Mouse (Mus musculus): ENCODE results near the gene Dapk2. TPM values are rescaled to one million over a fixed set of nuclear protein-coding genes. Genes with fewer than 3 reads are reported as not detected.

The Dapk2 gene
- polyA plus RNA-seq, 1 experiment from 2014 or later = 3.6 TPM

- no peaks in the 10 kb centered on the region for H3K27me3 ChIP-seq (ENCODE audit: low read depth, poor library complexity, severe bottlenecking)
- peaks cover 20% of the 10 kb centered on the region for H3K4me1 ChIP-seq
- H3K4me3 ChIP-seq = no peak overlapping the region
- WGBS = 21% methylated on average over 6 of the region's 6 CpGs
- no peak for DNase-seq (ENCODE audit: low spot score)
- no peaks in the 10 kb centered on the region for H3K9me3 ChIP-seq (replicated peaks)
- no peaks in the 10 kb centered on the region for H3K36me3 ChIP-seq
- peak overlapping the region; percentile 70 for H3K27ac ChIP-seq
Observed at GRCm38 (mm10) chr9:66251159-66251691, 93.2 kb downstream of the Dapk2 start.

DNA sequence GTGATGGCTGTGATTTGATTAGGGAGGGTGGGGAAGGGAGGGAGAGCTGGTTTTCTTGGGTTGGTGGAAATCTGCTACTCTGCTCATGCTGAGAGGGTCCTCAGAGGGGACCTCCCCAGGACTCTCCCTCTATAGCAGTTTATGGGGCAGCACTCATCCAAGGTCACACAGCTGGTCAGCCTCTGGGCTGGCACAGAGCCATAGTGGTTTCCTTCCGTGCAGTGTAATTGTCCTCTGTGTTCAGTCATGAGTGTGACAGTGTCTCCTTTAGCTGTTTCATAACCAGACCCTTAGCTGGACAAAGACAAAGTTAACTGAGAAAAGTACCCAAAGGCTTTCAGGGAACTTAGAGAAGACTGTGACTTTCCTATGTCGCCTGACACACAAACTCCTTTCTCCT is 103.7 kb downstream of the Dapk2 start:
- Histone ChIP-seq H3K27me3 (ENCODE audit: low read depth, poor library complexity, severe bottlenecking) (no peaks in the 10 kb centered on the region), H3K27ac (no peak overlapping the region), H3K4me1 (0 out of 2 replicates have a peak, but pooled peaks cover 3% of the 10 kb centered on the region), H3K4me3 (no peak overlapping the region), H3K9me3 (replicated peaks) (no peaks in the 10 kb centered on the region), H3K36me3 (no peaks in the 10 kb centered on the region)
- DNase-seq (ENCODE audit: low spot score) = no peak
- 82% methylated on average over 2 of the region's 2 CpGs for WGBS

DNA sequence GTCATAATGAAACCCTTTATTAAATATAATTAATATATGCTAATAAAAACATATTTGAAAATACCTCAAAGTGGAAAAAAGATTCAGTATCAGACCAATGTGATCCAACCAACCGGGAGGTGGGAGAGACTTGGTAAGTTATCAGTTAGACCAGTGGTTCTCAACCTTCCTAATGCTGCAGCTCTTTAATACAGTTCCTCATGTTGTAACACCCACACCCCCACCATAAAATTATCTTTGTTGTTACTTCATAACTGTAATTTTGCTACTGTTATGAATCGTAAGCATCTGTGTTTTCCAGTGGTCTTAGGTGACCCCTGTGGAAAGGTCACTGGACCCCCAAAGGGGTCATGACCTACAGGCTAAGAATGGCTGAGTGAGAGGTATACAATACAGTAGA is 105.7 kb downstream of the Dapk2 start:
- Histone ChIP-seq H3K4me1 (0 out of 2 replicates have a peak, but pooled peaks cover 6% of the 10 kb centered on the region), H3K27me3 (ENCODE audit: low read depth, poor library complexity, severe bottlenecking) (no peaks in the 10 kb centered on the region), H3K27ac (no peak overlapping the region), H3K36me3 (no peaks in the 10 kb centered on the region), H3K9me3 (replicated peaks) (no peaks in the 10 kb centered on the region), H3K4me3 (no peak overlapping the region)
- no peak for DNase-seq (ENCODE audit: low spot score)
- WGBS = 93% methylated on average over 2 of the region's 2 CpGs

DNA sequence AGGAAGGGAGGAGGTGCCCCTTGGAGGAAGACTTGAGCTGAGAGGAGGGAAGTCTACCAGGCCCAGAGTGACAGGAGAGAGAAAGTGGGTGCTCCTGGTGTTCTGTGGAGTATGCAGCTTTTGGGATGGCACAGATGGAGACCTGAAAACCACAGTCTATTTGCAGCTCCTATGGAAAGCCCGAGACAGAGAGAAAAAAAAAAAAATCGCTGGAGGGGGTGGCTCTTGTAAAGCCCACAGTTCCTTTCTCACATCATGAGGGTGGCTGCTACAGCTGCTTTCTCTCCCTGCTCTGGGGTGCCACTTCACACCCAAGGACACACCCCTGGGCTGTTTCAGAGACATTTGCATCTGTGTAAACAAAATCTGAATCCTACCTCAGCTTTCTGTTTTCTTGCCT is 107.6 kb downstream of the Dapk2 start:
- no peak for DNase-seq (ENCODE audit: low spot score)

DNA sequence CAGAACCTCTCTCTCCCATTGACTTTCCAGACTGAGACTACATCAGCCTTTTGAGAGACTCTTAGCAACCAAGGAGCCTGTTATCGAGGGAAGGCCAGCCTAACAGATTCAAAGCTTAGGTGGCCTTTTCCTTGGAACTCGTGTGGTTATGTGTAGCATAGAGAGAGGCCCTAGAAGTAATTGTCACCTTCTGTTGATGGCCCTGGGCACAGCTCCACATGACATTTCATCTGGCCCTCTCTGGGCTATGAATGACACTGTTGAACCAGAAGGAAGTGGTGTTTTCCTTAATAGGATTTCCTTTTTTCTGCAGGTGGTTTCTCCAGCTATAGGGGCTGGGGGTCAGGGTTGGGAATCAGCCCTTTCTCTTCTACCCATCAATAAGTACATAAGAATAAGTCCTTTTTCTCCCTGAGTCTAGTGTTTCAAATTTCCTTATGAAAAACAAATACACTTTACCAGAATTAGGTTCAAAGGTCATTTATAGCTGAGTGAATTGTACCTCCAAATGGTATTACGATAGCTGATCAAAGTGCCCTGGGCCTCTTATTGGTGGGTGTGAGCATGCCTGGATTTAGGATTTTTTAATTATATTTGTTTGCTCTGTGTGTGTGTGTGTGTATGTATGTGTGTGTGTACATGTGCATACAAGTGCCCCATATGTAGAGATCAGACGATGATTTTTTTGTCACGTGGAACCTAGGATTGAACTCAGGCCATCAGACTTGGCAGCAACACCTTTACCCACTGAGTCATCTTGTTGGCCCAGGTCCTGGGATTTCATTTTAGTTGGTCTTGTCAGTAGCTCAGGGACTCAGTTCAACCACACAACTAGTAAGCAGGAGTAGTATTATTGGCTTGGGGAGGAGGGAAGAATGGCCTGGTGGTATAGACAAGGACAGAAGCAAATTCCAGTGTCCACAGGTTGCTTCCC is 108.5 kb downstream of the Dapk2 start:
- H3K36me3 ChIP-seq = no peaks in the 10 kb centered on the region
- DNase-seq (ENCODE audit: low spot score) = no peak
- H3K4me1 ChIP-seq = peaks cover 10% of the 10 kb centered on the region
- no peaks in the 10 kb centered on the region for H3K27me3 ChIP-seq (ENCODE audit: low read depth, poor library complexity, severe bottlenecking)
- no peak overlapping the region for H3K4me3 ChIP-seq
- no peak overlapping the region for H3K27ac ChIP-seq
- H3K9me3 ChIP-seq (replicated peaks) = no peaks in the 10 kb centered on the region
- 82% methylated on average over 5 of the region's 5 CpGs for WGBS

More for the DNA sequence above, 107.6 kb downstream of the Dapk2 start:
- no peaks in the 10 kb centered on the region for H3K36me3 ChIP-seq
- H3K27ac ChIP-seq = no peak overlapping the region
- H3K4me1 ChIP-seq = 0 out of 2 replicates have a peak, but pooled peaks cover 6% of the 10 kb centered on the region
- H3K9me3 ChIP-seq (replicated peaks) = no peaks in the 10 kb centered on the region
- no peaks in the 10 kb centered on the region for H3K27me3 ChIP-seq (ENCODE audit: low read depth, poor library complexity, severe bottlenecking)
- 27% methylated on average over 2 of the region's 2 CpGs for WGBS
- no peak overlapping the region for H3K4me3 ChIP-seq

DNA sequence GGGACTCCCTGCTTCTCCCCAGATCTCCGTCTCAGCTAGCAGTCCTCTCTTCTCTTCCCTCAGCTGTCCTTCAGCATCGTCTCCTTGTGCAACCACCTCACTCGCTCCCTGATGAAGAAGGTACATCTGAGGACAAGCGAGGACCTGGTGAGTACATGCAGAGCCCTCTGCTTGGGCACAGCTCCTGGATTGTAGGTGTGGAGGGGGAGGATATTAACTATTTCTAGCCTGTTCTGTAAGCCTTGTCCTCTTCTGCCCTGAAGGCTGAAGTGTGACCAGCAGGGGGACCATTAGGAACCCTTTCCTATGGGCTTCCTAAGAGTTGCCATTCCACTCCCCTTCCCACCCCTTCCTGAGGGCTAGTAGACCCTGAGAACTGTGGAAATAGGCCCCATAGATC is 110.8 kb downstream of the Dapk2 start:
- Histone ChIP-seq H3K27ac (no peak overlapping the region), H3K27me3 (ENCODE audit: low read depth, poor library complexity, severe bottlenecking) (no peaks in the 10 kb centered on the region), H3K4me3 (no peak overlapping the region), H3K4me1 (peaks cover 22% of the 10 kb centered on the region), H3K9me3 (replicated peaks) (no peaks in the 10 kb centered on the region), H3K36me3 (no peaks in the 10 kb centered on the region)
- no peak for DNase-seq (ENCODE audit: low spot score)
- 62% methylated on average over 4 of the region's 4 CpGs for WGBS

DNA sequence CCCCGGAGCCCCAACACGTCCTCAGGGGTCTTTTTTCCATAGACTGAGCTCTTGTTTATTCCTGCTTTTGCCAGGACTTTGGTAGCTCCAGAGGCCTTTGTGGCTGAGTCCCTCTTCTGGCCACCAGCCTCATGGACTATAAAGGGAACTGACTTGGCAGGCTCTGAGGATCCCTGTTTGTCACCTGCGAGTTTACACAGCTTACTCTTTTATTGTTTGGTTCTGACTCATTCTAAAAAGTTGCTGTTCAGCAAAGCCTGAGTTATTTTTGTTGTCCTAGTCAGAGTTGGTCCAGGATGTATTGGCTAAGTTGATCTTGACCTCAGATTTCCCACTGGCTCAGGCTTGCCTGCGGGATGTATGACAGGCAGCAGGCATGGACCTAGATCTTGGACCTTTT is 112.0 kb downstream of the Dapk2 start:
- DNase-seq (ENCODE audit: low spot score) = no peak
- H3K4me1 ChIP-seq = peaks cover 29% of the 10 kb centered on the region

DNA sequence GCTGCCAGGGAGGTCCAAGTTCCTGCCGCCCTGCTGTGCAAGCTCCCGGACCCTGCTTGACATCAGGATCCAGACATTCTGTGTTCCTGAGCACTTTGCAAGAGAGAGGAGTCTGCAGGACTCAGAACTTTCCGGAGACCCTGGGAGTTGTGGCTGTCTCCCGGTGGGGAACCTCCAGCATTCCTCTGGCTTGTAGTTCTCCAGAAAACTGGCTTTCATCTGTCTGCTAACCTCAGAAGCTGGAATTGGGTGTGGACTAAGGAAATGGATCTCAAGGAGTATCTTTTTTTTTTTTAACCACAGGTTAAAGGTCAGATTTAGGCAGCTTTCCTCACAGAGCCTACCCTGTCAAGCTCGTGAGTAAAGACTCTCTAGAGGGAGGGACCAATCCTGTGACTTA is 113.7 kb downstream of the Dapk2 start:
- no peak for DNase-seq (ENCODE audit: low spot score)
- Histone ChIP-seq H3K27me3 (ENCODE audit: low read depth, poor library complexity, severe bottlenecking) (no peaks in the 10 kb centered on the region), H3K9me3 (replicated peaks) (no peaks in the 10 kb centered on the region), H3K27ac (0 out of 2 replicates have a peak overlapping the region, but pooled peaks have one; percentile 3), H3K36me3 (no peaks in the 10 kb centered on the region), H3K4me1 (peaks cover 43% of the 10 kb centered on the region), H3K4me3 (no peak overlapping the region)
- 29% methylated on average over 5 of the region's 5 CpGs for WGBS

More for the DNA sequence above, 112.0 kb downstream of the Dapk2 start:
- Histone ChIP-seq H3K36me3 (no peaks in the 10 kb centered on the region), H3K9me3 (replicated peaks) (no peaks in the 10 kb centered on the region), H3K4me3 (no peak overlapping the region), H3K27me3 (ENCODE audit: low read depth, poor library complexity, severe bottlenecking) (no peaks in the 10 kb centered on the region), H3K27ac (no peak overlapping the region)
- 82% methylated on average over 4 of the region's 4 CpGs for WGBS

DNA sequence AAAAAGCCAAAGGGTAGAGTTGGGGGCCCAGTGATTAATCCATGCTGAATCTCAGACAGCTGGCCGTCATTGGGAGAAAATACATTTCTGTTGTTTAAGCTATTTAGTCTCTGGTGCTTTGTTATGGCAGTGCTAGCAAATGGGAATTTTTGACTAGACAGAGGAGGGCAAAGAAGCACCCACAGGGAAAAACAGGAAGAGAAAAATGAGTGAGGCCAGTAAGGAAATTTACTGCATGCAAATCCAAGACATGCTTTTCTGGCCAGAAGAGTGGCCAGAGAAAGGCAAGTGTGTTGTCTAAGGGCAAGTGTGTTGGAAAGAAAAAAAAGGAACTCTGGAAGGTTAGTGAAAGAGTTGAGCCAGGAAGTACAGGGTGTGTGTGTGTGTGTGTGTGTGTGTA is 115.6 kb downstream of the Dapk2 start:
- no peak for DNase-seq (ENCODE audit: low spot score)
- Histone ChIP-seq H3K4me3 (no peak overlapping the region), H3K27ac (no peak overlapping the region), H3K4me1 (peaks cover 48% of the 10 kb centered on the region), H3K36me3 (no peaks in the 10 kb centered on the region), H3K27me3 (ENCODE audit: low read depth, poor library complexity, severe bottlenecking) (no peaks in the 10 kb centered on the region), H3K9me3 (replicated peaks) (no peaks in the 10 kb centered on the region)
- WGBS = 88% methylated on average over 1 of the region's 1 CpGs

DNA sequence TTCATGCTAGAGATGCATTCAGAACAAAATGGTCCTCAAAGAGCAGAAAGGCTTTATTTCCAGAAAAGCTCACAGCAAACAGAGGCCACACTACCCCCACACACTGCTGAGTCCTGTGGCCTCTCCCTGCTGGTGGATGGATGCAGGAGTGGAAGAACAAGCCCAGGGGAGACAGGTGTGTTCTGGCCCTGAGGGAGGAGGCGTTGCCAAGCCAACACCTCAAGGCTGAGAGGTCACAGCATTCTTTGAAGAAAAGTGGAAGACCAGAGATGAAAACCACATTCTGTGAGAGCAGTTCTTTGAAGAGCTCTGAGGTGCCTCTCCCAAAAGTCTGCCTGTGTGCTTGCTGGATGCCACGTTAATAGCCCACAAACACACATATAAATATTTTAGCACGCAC is 116.6 kb downstream of the Dapk2 start:
- no peak overlapping the region; the same call in 1 of the 2 replicates for H3K27ac ChIP-seq
- H3K27me3 ChIP-seq (ENCODE audit: low read depth, poor library complexity, severe bottlenecking) = no peaks in the 10 kb centered on the region
- H3K9me3 ChIP-seq (replicated peaks) = no peaks in the 10 kb centered on the region
- DNase-seq (ENCODE audit: low spot score) = no peak
- 45% methylated on average over 3 of the region's 3 CpGs for WGBS
- no peaks in the 10 kb centered on the region for H3K36me3 ChIP-seq
- H3K4me3 ChIP-seq = no peak overlapping the region
- H3K4me1 ChIP-seq = peaks cover 49% of the 10 kb centered on the region

DNA sequence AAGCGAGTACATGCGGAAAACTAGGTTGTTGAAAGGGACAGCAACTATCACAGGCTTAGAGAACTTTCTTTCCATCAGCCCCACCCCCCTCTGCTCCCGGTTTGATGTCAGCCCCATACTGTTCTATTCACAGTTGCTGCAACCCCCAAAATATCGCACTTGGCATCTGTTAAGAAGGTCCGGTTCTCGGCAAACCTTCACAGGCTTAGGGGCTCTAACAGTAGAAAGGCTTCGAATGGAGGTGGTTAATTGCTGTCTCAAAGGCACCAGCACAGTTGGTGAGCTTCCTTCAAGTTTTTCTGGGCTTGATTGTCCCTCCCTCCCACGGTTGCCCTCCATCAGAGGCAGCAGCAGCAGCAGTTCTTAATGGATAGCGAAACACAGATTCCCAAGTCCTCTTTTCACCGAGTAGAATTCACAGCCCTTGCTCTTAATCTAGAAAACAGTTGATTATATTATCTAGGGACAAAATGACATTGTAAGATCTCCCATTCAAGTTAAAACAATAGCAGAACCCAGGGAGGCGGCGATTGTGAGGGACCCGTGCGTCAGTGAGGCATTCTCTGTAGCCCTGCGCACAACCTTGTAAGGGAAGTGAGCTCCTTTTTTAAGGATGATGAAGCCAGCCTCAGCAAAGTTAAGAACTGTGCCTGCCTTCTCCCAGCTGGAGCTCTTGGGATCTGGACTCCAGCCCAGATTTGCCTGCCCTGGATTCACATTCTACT is 117.4 kb downstream of the Dapk2 start:
- Histone ChIP-seq H3K36me3 (no peaks in the 10 kb centered on the region), H3K27me3 (ENCODE audit: low read depth, poor library complexity, severe bottlenecking) (no peaks in the 10 kb centered on the region), H3K4me3 (peak overlapping the region; percentile 22), H3K9me3 (replicated peaks) (no peaks in the 10 kb centered on the region), H3K4me1 (peaks cover 56% of the 10 kb centered on the region), H3K27ac (peak overlapping the region; percentile 27)
- WGBS = 5% methylated on average over 15 of the region's 15 CpGs
- peak; percentile 36 for DNase-seq (ENCODE audit: low spot score)

DNA sequence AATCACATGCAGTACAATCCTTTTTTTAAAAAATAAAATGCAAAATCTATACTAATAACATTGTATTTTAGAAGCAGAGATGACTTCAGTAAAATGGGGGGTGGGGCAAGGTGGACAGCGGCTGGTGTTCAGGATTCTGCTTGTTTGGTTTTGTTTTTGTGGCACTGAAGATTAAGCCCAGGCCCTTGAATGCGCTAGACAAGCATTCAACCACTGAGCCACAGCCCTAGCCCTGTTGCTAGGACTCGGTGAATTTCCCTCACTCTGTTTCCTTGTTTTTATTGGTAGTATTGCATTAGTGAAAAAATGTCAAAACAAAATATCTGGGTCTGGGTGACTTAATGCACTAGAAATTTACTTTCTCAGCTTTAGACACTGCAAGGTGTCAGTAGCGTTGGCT is 118.0 kb downstream of the Dapk2 start:
- H3K4me1 ChIP-seq = peaks cover 60% of the 10 kb centered on the region

More for the DNA sequence above, 118.0 kb downstream of the Dapk2 start:
- Histone ChIP-seq H3K9me3 (replicated peaks) (no peaks in the 10 kb centered on the region), H3K36me3 (no peaks in the 10 kb centered on the region), H3K27me3 (ENCODE audit: low read depth, poor library complexity, severe bottlenecking) (no peaks in the 10 kb centered on the region), H3K4me3 (no peak overlapping the region), H3K27ac (no peak overlapping the region)
- no peak for DNase-seq (ENCODE audit: low spot score)
- WGBS = 51% methylated on average over 4 of the region's 4 CpGs
